Mouse (Mus musculus): Measurements from ENCODE around the gene Ifit2. TPM values are rescaled to one million over a fixed set of nuclear protein-coding genes. Genes with fewer than 3 reads are reported as not detected.
"Not testable (repeated sequence)": the region's sequence is repeated elsewhere in the genome, so short reads cannot be mapped to it uniquely, and the experiment has no call there.

Ifit2 gene
- polyA plus RNA-seq, 1 experiment from 2014 or later: 6.6 TPM

- no peak overlapping the region for H3K9ac ChIP-seq
- peaks cover 10% of the 10 kb centered on the region for H3K4me1 ChIP-seq (replicated peaks)
- 89% methylated on average over 5 of the region's 5 CpGs for WGBS
- H3K27me3 ChIP-seq (replicated peaks): no peaks in the 10 kb centered on the region
- ATAC-seq (ENCODE audit: insufficient number of reproducible peaks, low FRiP score): no peak
- no peak overlapping the region for H3K4me2 ChIP-seq
- H3K4me3 ChIP-seq: no peak overlapping the region
- no peak overlapping the region for H3K27ac ChIP-seq (ENCODE audit: poor library complexity, severe bottlenecking)
- no peaks in the 10 kb centered on the region for H3K9me3 ChIP-seq (replicated peaks)
- peaks cover 9% of the 10 kb centered on the region; the same call in 1 of the 2 replicates for H3K36me3 ChIP-seq
Observed at GRCm38 (mm10) chr19:34573650-34574049, 23.2 kb downstream of the Ifit2 start.

GRCm38 (mm10) chr19:34577121-34577520 is 26.6 kb downstream of the Ifit2 start:
- Histone ChIP-seq H3K4me3 (no peak overlapping the region), H3K4me2 (no peak overlapping the region), H3K27ac (ENCODE audit: poor library complexity, severe bottlenecking) (no peak overlapping the region), H3K9ac (no peak overlapping the region), H3K9me3 (replicated peaks) (no peaks in the 10 kb centered on the region), H3K4me1 (replicated peaks) (no peaks in the 10 kb centered on the region), H3K27me3 (replicated peaks) (no peaks in the 10 kb centered on the region), H3K36me3 (peaks cover 9% of the 10 kb centered on the region; the same call in 1 of the 2 replicates)
- 71% methylated on average over 1 of the region's 1 CpGs for WGBS
- ATAC-seq (ENCODE audit: insufficient number of reproducible peaks, low FRiP score): no peak

- not testable (repeated sequence) for H3K27me3 ChIP-seq (replicated peaks); H3K4me3 ChIP-seq; H3K27ac ChIP-seq (ENCODE audit: poor library complexity, severe bottlenecking); H3K9me3 ChIP-seq (replicated peaks); H3K4me2 ChIP-seq; H3K4me1 ChIP-seq (replicated peaks); H3K36me3 ChIP-seq; H3K9ac ChIP-seq; ATAC-seq (ENCODE audit: insufficient number of reproducible peaks, low FRiP score)
- WGBS: 84% methylated on average over 2 of the region's 2 CpGs
Observed at GRCm38 (mm10) chr19:34582696-34583095, 32.2 kb downstream of the Ifit2 start.

GRCm38 (mm10) chr19:34583126-34583766 is 32.8 kb downstream of the Ifit2 start, which contains the start of gene Ifit3:
Ifit3 (plus strand) TSS chr19:34583531.
- not testable (repeated sequence) for H3K27ac ChIP-seq (ENCODE audit: poor library complexity, severe bottlenecking); H3K4me3 ChIP-seq; H3K36me3 ChIP-seq; H3K4me1 ChIP-seq (replicated peaks); H3K4me2 ChIP-seq; ATAC-seq (ENCODE audit: insufficient number of reproducible peaks, low FRiP score); H3K27me3 ChIP-seq (replicated peaks); H3K9me3 ChIP-seq (replicated peaks); H3K9ac ChIP-seq
- 30% methylated on average over 2 of the region's 2 CpGs for WGBS

- H3K4me3 ChIP-seq; H3K27ac ChIP-seq (ENCODE audit: poor library complexity, severe bottlenecking); H3K9ac ChIP-seq; ATAC-seq (ENCODE audit: insufficient number of reproducible peaks, low FRiP score); H3K36me3 ChIP-seq; H3K4me1 ChIP-seq (replicated peaks); H3K27me3 ChIP-seq (replicated peaks); H3K4me2 ChIP-seq; H3K9me3 ChIP-seq (replicated peaks): not testable (repeated sequence)
- 58% methylated on average over 5 of the region's 5 CpGs for WGBS
Observed at GRCm38 (mm10) chr19:34585740-34586458, 35.4 kb downstream of the Ifit2 start.

GRCm38 (mm10) chr19:34587898-34588692 is 37.6 kb downstream of the Ifit2 start:
- 63% methylated on average over 7 of the region's 12 CpGs for WGBS
- not testable (repeated sequence) for ATAC-seq (ENCODE audit: insufficient number of reproducible peaks, low FRiP score); H3K9me3 ChIP-seq (replicated peaks); H3K4me2 ChIP-seq; H3K27ac ChIP-seq (ENCODE audit: poor library complexity, severe bottlenecking); H3K4me1 ChIP-seq (replicated peaks); H3K27me3 ChIP-seq (replicated peaks); H3K4me3 ChIP-seq; H3K9ac ChIP-seq; H3K36me3 ChIP-seq

- H3K4me1 ChIP-seq (replicated peaks): no peaks in the 10 kb centered on the region
- no peak for ATAC-seq (ENCODE audit: insufficient number of reproducible peaks, low FRiP score)
- H3K9me3 ChIP-seq (replicated peaks): no peaks in the 10 kb centered on the region
- H3K4me2 ChIP-seq: no peak overlapping the region
- H3K4me3 ChIP-seq: no peak overlapping the region
- no peaks in the 10 kb centered on the region for H3K36me3 ChIP-seq
- H3K9ac ChIP-seq: no peak overlapping the region
- H3K27ac ChIP-seq (ENCODE audit: poor library complexity, severe bottlenecking): no peak overlapping the region
- no peaks in the 10 kb centered on the region for H3K27me3 ChIP-seq (replicated peaks)
Observed at GRCm38 (mm10) chr19:34588959-34589358, 38.5 kb downstream of the Ifit2 start.

GRCm38 (mm10) chr19:34593456-34593855 is 43.0 kb downstream of the Ifit2 start:
- no peaks in the 10 kb centered on the region for H3K27me3 ChIP-seq (replicated peaks)
- H3K9me3 ChIP-seq (replicated peaks): no peaks in the 10 kb centered on the region
- H3K9ac ChIP-seq: no peak overlapping the region
- H3K36me3 ChIP-seq: no peaks in the 10 kb centered on the region
- peaks cover 8% of the 10 kb centered on the region; the same call in 1 of the 2 replicates for H3K4me1 ChIP-seq (replicated peaks)
- whole genome bisulfite sequencing: 82% methylated on average over 2 of the region's 2 CpGs
- no peak overlapping the region for H3K27ac ChIP-seq (ENCODE audit: poor library complexity, severe bottlenecking)
- no peak overlapping the region for H3K4me2 ChIP-seq
- no peak for ATAC-seq (ENCODE audit: insufficient number of reproducible peaks, low FRiP score)
- H3K4me3 ChIP-seq: no peak overlapping the region

- not testable (repeated sequence) for ATAC-seq (ENCODE audit: insufficient number of reproducible peaks, low FRiP score); H3K9me3 ChIP-seq (replicated peaks); H3K27ac ChIP-seq (ENCODE audit: poor library complexity, severe bottlenecking); H3K4me1 ChIP-seq (replicated peaks); H3K27me3 ChIP-seq (replicated peaks); H3K4me2 ChIP-seq; H3K9ac ChIP-seq; H3K36me3 ChIP-seq; H3K4me3 ChIP-seq
- WGBS: 72% methylated on average over 3 of the region's 3 CpGs
Observed at GRCm38 (mm10) chr19:34594523-34594922, 44.0 kb downstream of the Ifit2 start.

- H3K27me3 ChIP-seq (replicated peaks): no peaks in the 10 kb centered on the region
- no peak overlapping the region for H3K9ac ChIP-seq
- peaks cover 10% of the 10 kb centered on the region; the same call in 1 of the 2 replicates for H3K4me1 ChIP-seq (replicated peaks)
- no peaks in the 10 kb centered on the region for H3K9me3 ChIP-seq (replicated peaks)
- no peak overlapping the region for H3K27ac ChIP-seq (ENCODE audit: poor library complexity, severe bottlenecking)
- no peak for ATAC-seq (ENCODE audit: insufficient number of reproducible peaks, low FRiP score)
- H3K36me3 ChIP-seq: no peaks in the 10 kb centered on the region
- H3K4me2 ChIP-seq: no peak overlapping the region
- no peak overlapping the region for H3K4me3 ChIP-seq
Observed at GRCm38 (mm10) chr19:34596811-34597210, 46.3 kb downstream of the Ifit2 start.

GRCm38 (mm10) chr19:34598341-34598740 is 47.8 kb downstream of the Ifit2 start:
- Histone ChIP-seq H3K27ac (ENCODE audit: poor library complexity, severe bottlenecking) (no peak overlapping the region), H3K4me3 (no peak overlapping the region), H3K4me1 (replicated peaks) (peaks cover 10% of the 10 kb centered on the region; the same call in 1 of the 2 replicates), H3K4me2 (no peak overlapping the region), H3K27me3 (replicated peaks) (no peaks in the 10 kb centered on the region), H3K9ac (no peak overlapping the region), H3K9me3 (replicated peaks) (no peaks in the 10 kb centered on the region), H3K36me3 (no peaks in the 10 kb centered on the region)
- ATAC-seq (ENCODE audit: insufficient number of reproducible peaks, low FRiP score): no peak
- WGBS: 67% methylated on average over 2 of the region's 2 CpGs
